Mouse (Mus musculus): ENCODE measurements around the gene Phc2.

DNA sequence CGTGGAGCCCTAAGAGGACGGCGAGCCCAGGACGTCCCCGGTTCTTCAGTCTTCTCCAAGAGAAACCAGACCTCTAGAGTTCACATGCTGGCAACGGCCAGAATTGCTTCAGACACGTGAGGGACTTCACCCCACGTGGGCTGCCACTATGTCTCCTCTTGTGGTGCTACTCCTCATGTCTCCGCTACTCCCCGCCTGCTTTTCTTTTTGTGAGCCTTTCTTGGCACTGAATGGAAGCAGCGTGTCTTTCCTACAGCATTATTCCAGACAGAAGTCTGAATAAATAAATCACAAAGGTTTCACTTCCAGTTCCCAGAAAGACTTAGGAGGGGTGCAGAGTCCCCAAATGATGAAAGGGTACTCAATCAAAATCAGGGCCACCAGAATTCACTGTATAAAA is 46.8 kb upstream of the Phc2 start:
- TF ChIP-seq POLR2A (IDR thresholded peaks at IDR 0.05; ENCODE audit: borderline replicate concordance, low read depth, low read length) (no peak), CTCF (IDR thresholded peaks at IDR 0.05; ENCODE audit: low read depth, low read length) (no peak)
